Mouse (Mus musculus): ENCODE measurements around the gene Spc24. TPM values are rescaled to one million over a fixed set of nuclear protein-coding genes. Genes with fewer than 3 reads are reported as not detected.

Spc24 gene
- polyA plus RNA-seq, 3 experiments from 2014 or later: 5.5 to 54.9 (median 8.6) TPM

- no peak for ATAC-seq
Observed at GRCm38 (mm10) chr9:21748491-21748890, 11.6 kb downstream of the Spc24 start.

- no peak for ATAC-seq
Observed at GRCm38 (mm10) chr9:21748033-21748432, 12.1 kb downstream of the Spc24 start.

- ATAC-seq: no peak
Observed at GRCm38 (mm10) chr9:21747238-21747774, 12.8 kb downstream of the Spc24 start.

GRCm38 (mm10) chr9:21741514-21741913 is 18.6 kb downstream of the Spc24 start:
- no peak for ATAC-seq

GRCm38 (mm10) chr9:21740427-21740826 is 19.7 kb downstream of the Spc24 start:
- ATAC-seq: no peak

GRCm38 (mm10) chr9:21738776-21739175 is 21.3 kb downstream of the Spc24 start:
- ATAC-seq: no peak

- no peak for ATAC-seq
Observed at GRCm38 (mm10) chr9:21737188-21737587, 22.9 kb downstream of the Spc24 start.

GRCm38 (mm10) chr9:21736580-21736979 is 23.5 kb downstream of the Spc24 start:
- no peak for ATAC-seq

GRCm38 (mm10) chr9:21735126-21735525 is 25.0 kb downstream of the Spc24 start:
- ATAC-seq: no peak

- ATAC-seq: no peak
Observed at GRCm38 (mm10) chr9:21733989-21734388, 26.1 kb downstream of the Spc24 start.

- ATAC-seq: no peak
Observed at GRCm38 (mm10) chr9:21733446-21733845, 26.7 kb downstream of the Spc24 start.

GRCm38 (mm10) chr9:21732288-21732687 is 27.8 kb downstream of the Spc24 start:
- ATAC-seq: no peak

GRCm38 (mm10) chr9:21729264-21729663 is 30.8 kb downstream of the Spc24 start:
- no peak for ATAC-seq

- no peak for ATAC-seq
Observed at GRCm38 (mm10) chr9:21728261-21728832, 31.8 kb downstream of the Spc24 start.

GRCm38 (mm10) chr9:21726218-21726975 is 33.7 kb downstream of the Spc24 start:
- no peak for ATAC-seq

- ATAC-seq: no peak
Observed at GRCm38 (mm10) chr9:21725224-21726121, 34.6 kb downstream of the Spc24 start.

- ATAC-seq: peak; percentile 92
Observed at GRCm38 (mm10) chr9:21724147-21724536, 36.0 kb downstream of the Spc24 start.

GRCm38 (mm10) chr9:21723377-21724146 is 36.5 kb downstream of the Spc24 start, which contains the start of gene Ldlr:
Ldlr (plus strand) TSS chr9:21723483.
- peak; percentile 65 for ATAC-seq

GRCm38 (mm10) chr9:21721036-21721435 is 39.1 kb downstream of the Spc24 start:
- no peak for ATAC-seq

- no peak for ATAC-seq
Observed at GRCm38 (mm10) chr9:21717015-21717414, 43.1 kb downstream of the Spc24 start.

- no peak for ATAC-seq
Observed at GRCm38 (mm10) chr9:21715298-21715697, 44.8 kb downstream of the Spc24 start.

GRCm38 (mm10) chr9:21709340-21709739 is 50.8 kb downstream of the Spc24 start:
- no peak for ATAC-seq

Measured in inflammation-experienced regulatory T-cells, adult 6 months (primary cell).